Mouse (Mus musculus): ENCODE results near the gene 1700001J03Rik. TPM values are rescaled to one million over a fixed set of nuclear protein-coding genes. Genes with fewer than 3 reads are reported as not detected.

Gene 1700001J03Rik
- polyA plus RNA-seq, 2 experiments = 0.38 TPM; not detected in 1

GRCm38 (mm10) chr5:146230864-146231654, 46.0 kb upstream of the 1700001J03Rik start, which contains the start of gene Cdk8:
Cdk8 (plus strand) TSS chr5:146231230.
- DNase-seq (ENCODE audit: low spot score) = peak; percentile 98
- Histone ChIP-seq H3K4me2 (replicated peaks; ENCODE audit: low read depth, low read length, severe bottlenecking) (peak within 1 kb of the TSS; percentile 85), H3K9ac (ENCODE audit: low read depth, low read length, severe bottlenecking) (peak within 1 kb of the TSS; percentile 89), H3K27ac (replicated peaks; ENCODE audit: low read depth, low read length) (peak within 1 kb of the TSS; percentile 96), H3K9me3 (ENCODE audit: control insufficient read depth, low read length) (no peaks in the 10 kb centered on the region), H3K4me3 (replicated peaks; ENCODE audit: low read length) (peak within 1 kb of the TSS; percentile 77), H3K36me3 (ENCODE audit: control insufficient read depth, insufficient read depth, low read length) (no peaks in the 10 kb centered on the region), H3K27me3 (ENCODE audit: control insufficient read depth, insufficient read depth, low read length) (no peaks in the 10 kb centered on the region), H3K4me1 (ENCODE audit: control insufficient read depth, insufficient read depth, low read length) (peaks cover 4% of the 10 kb centered on the region; the same call in 1 of the 2 replicates)
- ATAC-seq (ENCODE audit: low FRiP score, low read depth) = peak; percentile 91
- peak; percentile 72; the same call in 1 of the 2 replicates for TF ChIP-seq POLR2A (IDR thresholded peaks at IDR 0.05; ENCODE audit: borderline replicate concordance, extremely low read depth, insufficient read depth, insufficient read length)
- WGBS = under 1% methylated on average over 40 of the region's 102 CpGs

GRCm38 (mm10) chr5:146229869-146230650, 45.0 kb upstream of the 1700001J03Rik start:
- Histone ChIP-seq H3K4me1 (ENCODE audit: control insufficient read depth, insufficient read depth, low read length) (peaks cover 4% of the 10 kb centered on the region; the same call in 1 of the 2 replicates), H3K36me3 (ENCODE audit: control insufficient read depth, insufficient read depth, low read length) (no peaks in the 10 kb centered on the region), H3K9ac (ENCODE audit: low read depth, low read length, severe bottlenecking) (peak overlapping the region; percentile 89), H3K9me3 (ENCODE audit: control insufficient read depth, low read length) (no peaks in the 10 kb centered on the region), H3K4me2 (replicated peaks; ENCODE audit: low read depth, low read length, severe bottlenecking) (peak overlapping the region; percentile 85), H3K27me3 (ENCODE audit: control insufficient read depth, insufficient read depth, low read length) (no peaks in the 10 kb centered on the region), H3K27ac (replicated peaks; ENCODE audit: low read depth, low read length) (peak overlapping the region; percentile 96), H3K4me3 (replicated peaks; ENCODE audit: low read length) (peak overlapping the region; percentile 77)
- 56% methylated on average over 17 of the region's 17 CpGs for WGBS
- DNase-seq (ENCODE audit: low spot score) (peak; percentile 8), ATAC-seq (ENCODE audit: low FRiP score, low read depth) (no peak)
- TF ChIP-seq POLR2A (IDR thresholded peaks at IDR 0.05; ENCODE audit: borderline replicate concordance, extremely low read depth, insufficient read depth, insufficient read length) = no peak

GRCm38 (mm10) chr5:146227496-146227895, 42.4 kb upstream of the 1700001J03Rik start:
- Histone ChIP-seq H3K36me3 (ENCODE audit: control insufficient read depth, insufficient read depth, low read length) (no peaks in the 10 kb centered on the region), H3K4me2 (replicated peaks; ENCODE audit: low read depth, low read length, severe bottlenecking) (no peak overlapping the region), H3K27ac (replicated peaks; ENCODE audit: low read depth, low read length) (no peak overlapping the region), H3K9ac (ENCODE audit: low read depth, low read length, severe bottlenecking) (no peak overlapping the region), H3K9me3 (ENCODE audit: control insufficient read depth, low read length) (no peaks in the 10 kb centered on the region), H3K4me3 (replicated peaks; ENCODE audit: low read length) (no peak overlapping the region), H3K4me1 (ENCODE audit: control insufficient read depth, insufficient read depth, low read length) (0 out of 2 replicates have a peak, but pooled peaks cover 4% of the 10 kb centered on the region), H3K27me3 (ENCODE audit: control insufficient read depth, insufficient read depth, low read length) (no peaks in the 10 kb centered on the region)
- DNase-seq (ENCODE audit: low spot score) (no peak), ATAC-seq (ENCODE audit: low FRiP score, low read depth) (no peak)
- TF ChIP-seq POLR2A (IDR thresholded peaks at IDR 0.05; ENCODE audit: borderline replicate concordance, extremely low read depth, insufficient read depth, insufficient read length) = no peak
- WGBS = 83% methylated on average over 8 of the region's 8 CpGs

GRCm38 (mm10) chr5:146223786-146224185, 38.7 kb upstream of the 1700001J03Rik start:
- WGBS = 84% methylated on average over 5 of the region's 5 CpGs
- no peak overlapping the region for H3K4me3 ChIP-seq (replicated peaks; ENCODE audit: low read length)

DNA sequence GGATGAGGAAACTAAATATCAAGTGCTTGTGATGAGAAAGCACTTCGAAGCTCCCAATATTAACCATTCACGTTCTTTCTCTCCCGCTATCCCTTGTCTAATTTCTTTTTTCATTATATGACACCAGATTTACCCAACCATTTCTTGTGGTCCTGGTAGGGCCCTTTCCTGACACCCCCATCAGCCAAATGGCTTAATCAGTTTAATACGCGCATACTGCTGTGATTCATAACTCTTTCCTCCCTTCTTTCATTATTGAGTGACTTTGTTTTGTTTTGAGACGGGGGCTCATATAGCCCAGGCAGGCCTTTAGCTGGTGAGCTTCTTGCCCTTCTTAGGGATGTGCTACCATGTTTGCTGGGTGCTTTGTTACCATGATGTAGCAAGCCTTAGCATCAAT, 36.6 kb upstream of the 1700001J03Rik start:
- H3K9me3 ChIP-seq (ENCODE audit: control insufficient read depth, low read length) = no peaks in the 10 kb centered on the region
- 30% methylated on average over 6 of the region's 6 CpGs for WGBS
- no peaks in the 10 kb centered on the region for H3K4me1 ChIP-seq (ENCODE audit: control insufficient read depth, insufficient read depth, low read length)
- peak overlapping the region; percentile 88 for H3K9ac ChIP-seq (ENCODE audit: low read depth, low read length, severe bottlenecking)
- no peak for TF ChIP-seq POLR2A (IDR thresholded peaks at IDR 0.05; ENCODE audit: borderline replicate concordance, extremely low read depth, insufficient read depth, insufficient read length)
- H3K27ac ChIP-seq (replicated peaks; ENCODE audit: low read depth, low read length) = peak overlapping the region; percentile 96
- H3K4me2 ChIP-seq (replicated peaks; ENCODE audit: low read depth, low read length, severe bottlenecking) = peak overlapping the region; percentile 67
- H3K4me3 ChIP-seq (replicated peaks; ENCODE audit: low read length) = peak overlapping the region; percentile 79
- ATAC-seq (ENCODE audit: low FRiP score, low read depth) = no peak
- no peaks in the 10 kb centered on the region for H3K27me3 ChIP-seq (ENCODE audit: control insufficient read depth, insufficient read depth, low read length)
- H3K36me3 ChIP-seq (ENCODE audit: control insufficient read depth, insufficient read depth, low read length) = peaks cover 26% of the 10 kb centered on the region
- no peak for DNase-seq (ENCODE audit: low spot score)

More at GRCm38 (mm10) chr5:146223786-146224185, 38.7 kb upstream of the 1700001J03Rik start:
- H3K36me3 ChIP-seq (ENCODE audit: control insufficient read depth, insufficient read depth, low read length) = peaks cover 7% of the 10 kb centered on the region; the same call in 1 of the 2 replicates
- no peak overlapping the region for H3K27ac ChIP-seq (replicated peaks; ENCODE audit: low read depth, low read length)
- no peak overlapping the region for H3K9ac ChIP-seq (ENCODE audit: low read depth, low read length, severe bottlenecking)
- no peaks in the 10 kb centered on the region for H3K4me1 ChIP-seq (ENCODE audit: control insufficient read depth, insufficient read depth, low read length)
- ATAC-seq (ENCODE audit: low FRiP score, low read depth) (no peak), DNase-seq (ENCODE audit: low spot score) (peak; percentile 8)
- no peak for TF ChIP-seq POLR2A (IDR thresholded peaks at IDR 0.05; ENCODE audit: borderline replicate concordance, extremely low read depth, insufficient read depth, insufficient read length)
- H3K4me2 ChIP-seq (replicated peaks; ENCODE audit: low read depth, low read length, severe bottlenecking) = no peak overlapping the region
- H3K27me3 ChIP-seq (ENCODE audit: control insufficient read depth, insufficient read depth, low read length) = no peaks in the 10 kb centered on the region
- no peaks in the 10 kb centered on the region for H3K9me3 ChIP-seq (ENCODE audit: control insufficient read depth, low read length)
